8 mouse cellular contexts compared by ENCODE assay signal in genomic region chr1:156752020-156752724, GRCm38 (mm10). TPM values are rescaled to one million over a fixed set of nuclear protein-coding genes. Genes with fewer than 3 reads are reported as not detected.
DNase-seq lines count a peak whose midpoint lies in the region; ATAC-seq and TF ChIP-seq lines count a peak whose summit lies in the region.

No protein-coding gene starts in this region.

- H3K9ac ChIP-seq in neural tube, embryonic 14.5 days (replicated peaks; ENCODE audit: low read depth, low read length) = peak overlapping the region; percentile 39; the same call in 1 of the 2 replicates

- H3K4me3 ChIP-seq in E14TG2a.4 (replicated peaks; ENCODE audit: low read length) = peak overlapping the region; percentile 37; the same call in 1 of the 2 replicates
- H3K4me3 ChIP-seq in forebrain, embryonic 10.5 days = peak overlapping the region; percentile 40
- no peak overlapping the region for H3K4me3 ChIP-seq in neural tube, embryonic 14.5 days (ENCODE audit: low read depth, low read length)

- intact Hi-C loops in heart, postnatal 10 days (cut with DNase I) = loop anchor here (5.0 kb wide), 1 partner anchor 145 kb away; no protein-coding TSS in a partner anchor

- DNase-seq in c-Kit-positive CD71-negative TER-119-negative erythroid progenitor cells, embryonic 14.5 days (ENCODE audit: low read depth) = peak; percentile 73
- peak; percentile 84 for DNase-seq in forebrain, embryonic 10.5 days (ENCODE audit: extremely low spot score, low spot score)
- DNase-seq in heart, postnatal 10 days = peak; percentile 78 to 88
- peak; percentile 60 to 88 for DNase-seq in kidney, postnatal 36 days
- peak; percentile 61 to 62 for DNase-seq in lung, adult 18-20 months
- DNase-seq in testis, postnatal 10 days (ENCODE audit: low spot score) = peak; percentile 89

- H3K36me3 ChIP-seq in E14TG2a.4 (ENCODE audit: insufficient read depth, low read length) = no peaks in the 10 kb centered on the region
- no peaks in the 10 kb centered on the region for H3K36me3 ChIP-seq in forebrain, embryonic 10.5 days (replicated peaks)
- H3K36me3 ChIP-seq in neural tube, embryonic 14.5 days (ENCODE audit: control insufficient read depth, insufficient read depth, low read length) = no peaks in the 10 kb centered on the region

- ATAC-seq in neural tube, embryonic 14.5 days (ENCODE audit: low read depth) = peak; percentile 74

- WGBS in forebrain, embryonic 10.5 days = 9% methylated on average over 21 of the region's 21 CpGs
- 2% methylated on average over 21 of the region's 21 CpGs for WGBS in neural tube, embryonic 14.5 days

- peaks cover 7% of the 10 kb centered on the region; the same call in 1 of the 2 replicates for H3K27me3 ChIP-seq in E14TG2a.4 (ENCODE audit: insufficient read depth, low read length)
- peaks cover 10% of the 10 kb centered on the region for H3K27me3 ChIP-seq in forebrain, embryonic 10.5 days (ENCODE audit: poor library complexity, severe bottlenecking)
- H3K27me3 ChIP-seq in neural tube, embryonic 14.5 days (ENCODE audit: control insufficient read depth, insufficient read depth, low read length) = no peaks in the 10 kb centered on the region

- no peaks in the 10 kb centered on the region for H3K9me3 ChIP-seq in E14TG2a.4 (ENCODE audit: low read length)
- H3K9me3 ChIP-seq in forebrain, embryonic 10.5 days = no peaks in the 10 kb centered on the region
- H3K9me3 ChIP-seq in neural tube, embryonic 14.5 days (ENCODE audit: control insufficient read depth, low read length) = no peaks in the 10 kb centered on the region

- peaks cover 21% of the 10 kb centered on the region for H3K4me1 ChIP-seq in E14TG2a.4 (replicated peaks; ENCODE audit: low read depth, low read length)
- H3K4me1 ChIP-seq in forebrain, embryonic 10.5 days = peaks cover 49% of the 10 kb centered on the region
- peaks cover 18% of the 10 kb centered on the region; the same call in 1 of the 2 replicates for H3K4me1 ChIP-seq in neural tube, embryonic 14.5 days (ENCODE audit: control insufficient read depth, insufficient read depth, low read length)

- H3K4me2 ChIP-seq in neural tube, embryonic 14.5 days (ENCODE audit: low read depth, low read length) = peak overlapping the region; percentile 38

- peak; percentile 68 for TF ChIP-seq CTCF in E14TG2a.4 (conservative IDR thresholded peaks at IDR 0.05; ENCODE audit: low read length)

- H3K27ac ChIP-seq in forebrain, embryonic 10.5 days = peak overlapping the region; percentile 89
- peak overlapping the region; percentile 12; the same call in 1 of the 2 replicates for H3K27ac ChIP-seq in neural tube, embryonic 14.5 days (ENCODE audit: low read depth, low read length)

RNA-seq across cellular contexts. Expression of gene Fam20b, which starts 33.3 kb away (rescaled TPM):
- polyA plus RNA-seq in forebrain, embryonic 10.5 days (2016; fragmentation: Nextera tagmentation; extraction: Ambion mirVana) = 16.4 and 17.5 TPM in 2 replicates
- 10 to 100 TPM; 45.0 to 47.7 TPM for total RNA-seq in heart, postnatal 10 days (2021)
- polyA plus RNA-seq in neural tube, embryonic 14.5 days (2014; fragmentation: Nextera tagmentation; extraction: Ambion mirVana) = 28.5 and 37.2 TPM in 2 replicates
